Comparison of ENCODE assay signal across 10 mouse cellular contexts in the genomic region with DNA sequence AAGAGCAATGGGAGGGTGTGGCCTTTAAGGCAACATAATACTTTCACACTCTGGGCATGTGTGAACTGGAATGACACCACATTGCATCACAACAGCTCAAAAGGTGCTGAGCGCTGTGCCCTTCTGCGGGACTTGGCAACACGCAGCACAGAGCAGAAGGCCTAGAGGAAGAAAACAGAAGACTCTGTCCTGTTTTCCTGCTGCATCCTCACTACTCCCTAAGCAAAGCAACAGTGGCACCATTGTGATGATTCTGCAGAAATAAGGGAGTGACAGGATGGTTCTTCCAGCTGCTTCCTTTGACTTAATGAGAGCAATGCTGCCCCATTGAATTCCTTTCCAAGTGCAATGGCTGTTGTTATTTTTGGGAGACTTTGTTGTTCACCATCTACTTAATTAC.
DNase-seq lines count a peak whose midpoint lies in the region; ATAC-seq and TF ChIP-seq lines count a peak whose summit lies in the region.
"Had no signal": no experiment of that assay in that cellular context is flagged by ENCODE, and none has a peak within 500 bp of the region (broad histone marks: within the 10 kb centered on the region; RNA-seq: fewer than 3 reads in every experiment).

No protein-coding gene starts in this region.

- DNase-seq in forebrain, embryonic 14.5 days (ENCODE audit: low spot score), result no peak
- DNase-seq in forebrain, embryonic 11.5 days (ENCODE audit: low spot score), result no peak
- peak; percentile 9 for DNase-seq in limb, embryonic 14.5 days (ENCODE audit: low spot score)
- no peak for DNase-seq in limb, embryonic 10.5 days (ENCODE audit: low spot score)
- peak; percentile 19 for DNase-seq in gonadal fat pad, adult 2 months (ENCODE audit: low read depth)
- DNase-seq in lung, postnatal 36 days, result peak; percentile 26
- no peak for DNase-seq in stomach, postnatal 0 days (ENCODE audit: low spot score)
- no peak for DNase-seq in T-cell, adult 2 months (ENCODE audit: low spot score)

- no peak overlapping the region for H3K4me2 ChIP-seq in forebrain, embryonic 14.5 days (ENCODE audit: low read length)
- H3K4me2 ChIP-seq in forebrain, embryonic 11.5 days (ENCODE audit: low read depth, low read length, severe bottlenecking), result no peak overlapping the region
- no peak overlapping the region for H3K4me2 ChIP-seq in limb, embryonic 14.5 days (replicated peaks; ENCODE audit: low read depth, low read length, severe bottlenecking)
- H3K4me2 ChIP-seq in stomach, postnatal 0 days (replicated peaks; ENCODE audit: low read depth), result no peak overlapping the region
- H3K4me2 ChIP-seq: embryonic facial prominence, embryonic 13.5 days; neural tube, embryonic 15.5 days had no signal

- H3K9me3 ChIP-seq in forebrain, embryonic 14.5 days (replicated peaks; ENCODE audit: control insufficient read depth, low read length), result no peaks in the 10 kb centered on the region
- H3K9me3 ChIP-seq in forebrain, embryonic 11.5 days (ENCODE audit: control insufficient read depth, low read length), result no peaks in the 10 kb centered on the region
- no peaks in the 10 kb centered on the region for H3K9me3 ChIP-seq in limb, embryonic 14.5 days (ENCODE audit: control insufficient read depth, low read length)
- H3K9me3 ChIP-seq in limb, embryonic 10.5 days (replicated peaks), result no peaks in the 10 kb centered on the region
- no peaks in the 10 kb centered on the region for H3K9me3 ChIP-seq in stomach, postnatal 0 days (ENCODE audit: control insufficient read depth, low read length)
- H3K9me3 ChIP-seq: embryonic facial prominence, embryonic 13.5 days; neural tube, embryonic 15.5 days had no signal

- H3K27me3 ChIP-seq in forebrain, embryonic 14.5 days (replicated peaks; ENCODE audit: control insufficient read depth, insufficient read depth, low read length), result no peaks in the 10 kb centered on the region
- no peaks in the 10 kb centered on the region for H3K27me3 ChIP-seq in forebrain, embryonic 11.5 days (ENCODE audit: control insufficient read depth, insufficient read depth, low read length)
- H3K27me3 ChIP-seq in limb, embryonic 14.5 days (ENCODE audit: control insufficient read depth, insufficient read depth, low read length), result no peaks in the 10 kb centered on the region
- no peaks in the 10 kb centered on the region for H3K27me3 ChIP-seq in limb, embryonic 10.5 days (ENCODE audit: low read depth, poor library complexity, severe bottlenecking)
- H3K27me3 ChIP-seq in stomach, postnatal 0 days (ENCODE audit: control insufficient read depth, insufficient read depth, low read length), result no peaks in the 10 kb centered on the region
- H3K27me3 ChIP-seq: embryonic facial prominence, embryonic 13.5 days; neural tube, embryonic 15.5 days had no signal

- H3K4me1 ChIP-seq in forebrain, embryonic 14.5 days (ENCODE audit: control insufficient read depth, insufficient read depth, low read length), result no peaks in the 10 kb centered on the region
- H3K4me1 ChIP-seq in forebrain, embryonic 11.5 days (replicated peaks; ENCODE audit: control insufficient read depth, insufficient read depth, low read length), result no peaks in the 10 kb centered on the region
- no peaks in the 10 kb centered on the region for H3K4me1 ChIP-seq in limb, embryonic 14.5 days (ENCODE audit: control insufficient read depth, insufficient read depth, low read length)
- H3K4me1 ChIP-seq in limb, embryonic 10.5 days, result peaks cover 5% of the 10 kb centered on the region; the same call in 1 of the 2 replicates
- no peaks in the 10 kb centered on the region for H3K4me1 ChIP-seq in stomach, postnatal 0 days (replicated peaks; ENCODE audit: control insufficient read depth, insufficient read depth)
- H3K4me1 ChIP-seq: embryonic facial prominence, embryonic 13.5 days; neural tube, embryonic 15.5 days had no signal

- H3K36me3 ChIP-seq in forebrain, embryonic 14.5 days (ENCODE audit: control insufficient read depth, insufficient read depth, low read length), result no peaks in the 10 kb centered on the region
- H3K36me3 ChIP-seq in forebrain, embryonic 11.5 days (ENCODE audit: control insufficient read depth, insufficient read depth, low read length), result no peaks in the 10 kb centered on the region
- H3K36me3 ChIP-seq in limb, embryonic 14.5 days (ENCODE audit: control insufficient read depth, insufficient read depth, low read length), result no peaks in the 10 kb centered on the region
- H3K36me3 ChIP-seq in limb, embryonic 10.5 days, result no peaks in the 10 kb centered on the region
- H3K36me3 ChIP-seq in stomach, postnatal 0 days (ENCODE audit: control insufficient read depth, insufficient read depth, low read length), result no peaks in the 10 kb centered on the region
- H3K36me3 ChIP-seq: embryonic facial prominence, embryonic 13.5 days; neural tube, embryonic 15.5 days had no signal

- H3K27ac ChIP-seq in forebrain, embryonic 14.5 days (ENCODE audit: low read depth, low read length), result no peak overlapping the region
- no peak overlapping the region for H3K27ac ChIP-seq in forebrain, embryonic 11.5 days (ENCODE audit: low read depth, low read length)
- no peak overlapping the region for H3K27ac ChIP-seq in limb, embryonic 14.5 days (replicated peaks; ENCODE audit: low read depth, low read length)
- no peak overlapping the region for H3K27ac ChIP-seq in limb, embryonic 10.5 days
- no peak overlapping the region for H3K27ac ChIP-seq in stomach, postnatal 0 days (replicated peaks)
- H3K27ac ChIP-seq: embryonic facial prominence, embryonic 13.5 days; neural tube, embryonic 15.5 days had no signal

- ATAC-seq in forebrain, embryonic 14.5 days, result peak; percentile 27; the same call in 1 of the 2 replicates
- ATAC-seq in forebrain, embryonic 11.5 days (replicated peaks; ENCODE audit: low FRiP score), result no peak
- no peak for ATAC-seq in limb, embryonic 14.5 days (ENCODE audit: low FRiP score, low read depth)
- ATAC-seq in stomach, postnatal 0 days (ENCODE audit: low FRiP score, low TSS enrichment), result no peak

- TF ChIP-seq EP300 in stomach, postnatal 0 days (optimal IDR thresholded peaks at IDR 0.05), result no peak

- WGBS in forebrain, embryonic 14.5 days, result 92% methylated on average over 3 of the region's 3 CpGs
- 89% methylated on average over 3 of the region's 3 CpGs for WGBS in forebrain, embryonic 11.5 days
- 70% methylated on average over 3 of the region's 3 CpGs for WGBS in limb, embryonic 14.5 days
- 77% methylated on average over 3 of the region's 3 CpGs for WGBS in limb, embryonic 10.5 days
- 54% methylated on average over 3 of the region's 3 CpGs for WGBS in stomach, postnatal 0 days

- H3K4me3 ChIP-seq in forebrain, embryonic 14.5 days (ENCODE audit: low read depth, low read length), result no peak overlapping the region
- no peak overlapping the region for H3K4me3 ChIP-seq in forebrain, embryonic 11.5 days (ENCODE audit: low read depth, low read length)
- no peak overlapping the region for H3K4me3 ChIP-seq in limb, embryonic 14.5 days (replicated peaks; ENCODE audit: low read length)
- H3K4me3 ChIP-seq in limb, embryonic 10.5 days, result no peak overlapping the region
- no peak overlapping the region for H3K4me3 ChIP-seq in stomach, postnatal 0 days (ENCODE audit: low read depth, low read length)
- H3K4me3 ChIP-seq: embryonic facial prominence, embryonic 13.5 days; neural tube, embryonic 15.5 days had no signal

- no peak for TF ChIP-seq POLR2A in limb, embryonic 14.5 days (IDR thresholded peaks at IDR 0.05; ENCODE audit: borderline replicate concordance, extremely low read depth, insufficient read depth, insufficient read length)

- no peak for TF ChIP-seq CTCF in stomach, postnatal 0 days (IDR thresholded peaks at IDR 0.05; ENCODE audit: low read depth)

- H3K9ac ChIP-seq in forebrain, embryonic 14.5 days (ENCODE audit: low read length), result no peak overlapping the region
- H3K9ac ChIP-seq in forebrain, embryonic 11.5 days (ENCODE audit: low read length), result no peak overlapping the region
- no peak overlapping the region for H3K9ac ChIP-seq in limb, embryonic 14.5 days (ENCODE audit: low read depth, low read length, severe bottlenecking)
- H3K9ac ChIP-seq in stomach, postnatal 0 days (ENCODE audit: low read length), result no peak overlapping the region
- H3K9ac ChIP-seq: embryonic facial prominence, embryonic 13.5 days; neural tube, embryonic 15.5 days had no signal

Comparison
In these comparisons a context has a peak if more than half of its experiments do, and no peak if none do; other contexts are left out.
1. DNase-seq: peak in limb, embryonic 14.5 days (single experiment), gonadal fat pad, adult 2 months (single experiment) and lung, postnatal 36 days (single experiment); none in forebrain, embryonic 14.5 days (single experiment), forebrain, embryonic 11.5 days (single experiment), limb, embryonic 10.5 days (single experiment), stomach, postnatal 0 days (single experiment) and T-cell, adult 2 months (single experiment).